Mouse (Mus musculus) midbrain, embryonic 16.5 days (tissue): ENCODE measurements around the gene Emx1. TPM values are rescaled to one million over a fixed set of nuclear protein-coding genes. Genes with fewer than 3 reads are reported as not detected.

Experiments
- ATAC-seq: fragments of 200-750 bp; cut with Nextera tagmentation; 2 replicates; pipeline ENCODE4 v1.8.0; 2017; ENCODE audit warnings: moderate TSS enrichment
- H3K27ac ChIP-seq: fragments of 300-500 bp; sonication (generic); 2 replicates; pipeline ENCODE4 v1.5.1; 2014; ENCODE audit warnings: mild to moderate bottlenecking, low read length, mixed read lengths
- H3K27me3 ChIP-seq: fragments of 300-500 bp; sonication (generic); 2 replicates; pipeline ENCODE4 v1.6.1; 2014; ENCODE audit warnings: low read depth, low read length, mixed read lengths; ENCODE audit not compliant: control insufficient read depth, insufficient read depth
- H3K36me3 ChIP-seq: fragments of 300-500 bp; sonication (generic); 2 replicates; pipeline ENCODE4 v1.6.1; 2014; ENCODE audit warnings: mild to moderate bottlenecking, low read length, moderate library complexity, mixed read lengths; ENCODE audit not compliant: control insufficient read depth, insufficient read depth
- H3K4me1 ChIP-seq: fragments of 300-500 bp; sonication (generic); 2 replicates; pipeline ENCODE4 v1.6.1; 2014; ENCODE audit warnings: mild to moderate bottlenecking, low read length, mixed read lengths; ENCODE audit not compliant: control insufficient read depth, insufficient read depth
- H3K4me2 ChIP-seq: fragments of 300-500 bp; sonication (generic); 2 replicates; pipeline ENCODE4 v1.6.1; 2014; ENCODE audit warnings: mild to moderate bottlenecking, low read length, mixed read lengths
- H3K4me3 ChIP-seq: fragments of 300-500 bp; sonication (generic); 2 replicates; pipeline ENCODE4 v1.5.1; 2014; ENCODE audit warnings: low read depth, mild to moderate bottlenecking, low read length, moderate library complexity, mixed read lengths
- H3K9ac ChIP-seq: fragments of 300-500 bp; sonication (generic); 2 replicates; pipeline ENCODE4 v1.6.1; 2014; ENCODE audit warnings: low read depth, low read length, mixed read lengths
- H3K9me3 ChIP-seq: fragments of 300-500 bp; sonication (generic); replicated peaks from 2 replicates; pipeline ENCODE4 v1.6.1; 2014; ENCODE audit warnings: mild to moderate bottlenecking, low read length, mixed read lengths; ENCODE audit not compliant: control insufficient read depth, poor library complexity, severe bottlenecking
- WGBS: fragments of 180-500 bp; shearing (Covaris S2); extraction: QIAGEN DNeasy Blood & Tissue Kit; methylation state at CpG from one replicate; pipeline ENCODE4 v1.1.7; 2014; 5-methylcytosine and 5-hydroxymethylcytosine counted together
- polyA plus RNA-seq: library from polyadenylated mRNA; unstranded; fragments of >200 nt; fragmentation: Nextera tagmentation; extraction: Ambion mirVana; gene quantifications from 2 replicates; pipeline ENCODE4 v1.2.1, GENCODE M21; 2015

Gene Emx1
- polyA plus RNA-seq, 1 experiment from 2014 or later, result 1.2 TPM

DNA sequence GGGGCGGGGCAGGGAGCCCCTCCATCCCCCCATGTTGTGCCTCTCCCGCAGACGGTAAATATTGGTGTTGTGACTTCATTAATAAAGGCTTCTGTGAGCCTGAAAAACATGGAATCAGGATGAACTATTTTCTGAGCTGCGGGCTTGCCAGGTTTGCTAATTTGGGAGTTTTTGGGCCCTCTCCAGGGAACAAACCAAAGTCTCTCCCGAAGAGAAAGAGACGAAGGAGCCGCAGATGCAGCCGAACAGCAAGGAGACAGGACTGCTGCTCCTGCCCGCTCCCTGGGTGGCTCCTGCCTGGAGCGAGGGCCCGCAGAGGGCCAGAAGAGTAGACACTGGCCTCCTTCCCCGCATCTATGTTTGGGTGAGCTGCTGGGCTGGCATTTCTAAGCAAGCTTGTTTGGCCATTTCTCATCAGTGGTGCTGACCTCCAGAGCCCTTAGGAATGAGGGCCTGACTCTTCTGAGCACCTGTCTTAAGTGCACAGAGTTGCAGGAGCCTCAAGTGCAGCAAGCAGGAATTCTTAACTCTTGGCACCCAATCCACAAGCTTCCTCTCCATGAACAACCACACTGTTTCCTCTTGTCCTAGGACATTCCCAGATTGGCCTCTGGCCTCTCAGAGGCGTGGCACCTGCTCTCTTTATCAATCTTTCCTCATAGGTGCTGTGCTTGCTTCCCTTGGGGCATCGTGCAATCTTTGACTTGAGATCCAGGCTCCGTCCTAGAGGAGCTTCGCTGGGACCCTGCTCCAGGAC lies 19.1 kb downstream of the Emx1 start:
- Histone ChIP-seq H3K9ac (no peak overlapping the region), H3K27ac (no peak overlapping the region), H3K4me3 (no peak overlapping the region), H3K36me3 (no peaks in the 10 kb centered on the region), H3K9me3 (no peaks in the 10 kb centered on the region), H3K27me3 (peaks cover 3% of the 10 kb centered on the region; the same call in 1 of the 2 replicates), H3K4me2 (no peak overlapping the region), H3K4me1 (no peaks in the 10 kb centered on the region)
- WGBS, result 35% methylated on average over 16 of the region's 16 CpGs
- no peak for ATAC-seq

- Histone ChIP-seq H3K4me1 (no peaks in the 10 kb centered on the region), H3K27ac (no peak overlapping the region), H3K9me3 (no peaks in the 10 kb centered on the region), H3K4me2 (no peak overlapping the region), H3K9ac (no peak overlapping the region), H3K27me3 (peaks cover 3% of the 10 kb centered on the region; the same call in 1 of the 2 replicates), H3K4me3 (no peak overlapping the region), H3K36me3 (no peaks in the 10 kb centered on the region)
- no peak for ATAC-seq
- 50% methylated on average over 15 of the region's 15 CpGs for WGBS
Observed at GRCm38 (mm10) chr6:85206939-85207285, 19.7 kb downstream of the Emx1 start.

DNA sequence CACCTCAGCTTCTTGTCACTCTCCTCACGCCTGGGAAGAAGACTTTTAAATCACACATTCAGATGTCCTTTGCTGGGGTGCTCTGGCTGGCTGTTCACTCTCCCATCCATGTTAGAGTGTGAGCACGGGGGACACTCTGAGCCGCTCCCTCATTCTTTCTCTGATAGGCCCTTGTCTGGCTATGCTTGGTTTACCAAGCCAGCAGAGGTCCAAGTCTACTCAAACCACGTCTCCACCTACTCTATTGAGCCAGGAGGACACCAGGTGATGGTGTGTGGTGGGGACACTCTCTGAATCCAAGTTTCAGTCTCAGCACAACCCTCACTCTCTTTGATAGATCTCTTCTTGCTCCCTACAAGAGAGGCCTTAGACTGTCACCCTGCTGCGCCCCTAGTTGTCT lies 20.1 kb downstream of the Emx1 start:
- no peaks in the 10 kb centered on the region for H3K4me1 ChIP-seq
- H3K27me3 ChIP-seq, result peaks cover 3% of the 10 kb centered on the region; the same call in 1 of the 2 replicates
- H3K9me3 ChIP-seq, result no peaks in the 10 kb centered on the region
- WGBS, result 69% methylated on average over 5 of the region's 5 CpGs
- H3K9ac ChIP-seq, result no peak overlapping the region
- no peak overlapping the region for H3K4me3 ChIP-seq
- H3K4me2 ChIP-seq, result no peak overlapping the region
- H3K36me3 ChIP-seq, result no peaks in the 10 kb centered on the region
- ATAC-seq, result no peak
- H3K27ac ChIP-seq, result no peak overlapping the region

DNA sequence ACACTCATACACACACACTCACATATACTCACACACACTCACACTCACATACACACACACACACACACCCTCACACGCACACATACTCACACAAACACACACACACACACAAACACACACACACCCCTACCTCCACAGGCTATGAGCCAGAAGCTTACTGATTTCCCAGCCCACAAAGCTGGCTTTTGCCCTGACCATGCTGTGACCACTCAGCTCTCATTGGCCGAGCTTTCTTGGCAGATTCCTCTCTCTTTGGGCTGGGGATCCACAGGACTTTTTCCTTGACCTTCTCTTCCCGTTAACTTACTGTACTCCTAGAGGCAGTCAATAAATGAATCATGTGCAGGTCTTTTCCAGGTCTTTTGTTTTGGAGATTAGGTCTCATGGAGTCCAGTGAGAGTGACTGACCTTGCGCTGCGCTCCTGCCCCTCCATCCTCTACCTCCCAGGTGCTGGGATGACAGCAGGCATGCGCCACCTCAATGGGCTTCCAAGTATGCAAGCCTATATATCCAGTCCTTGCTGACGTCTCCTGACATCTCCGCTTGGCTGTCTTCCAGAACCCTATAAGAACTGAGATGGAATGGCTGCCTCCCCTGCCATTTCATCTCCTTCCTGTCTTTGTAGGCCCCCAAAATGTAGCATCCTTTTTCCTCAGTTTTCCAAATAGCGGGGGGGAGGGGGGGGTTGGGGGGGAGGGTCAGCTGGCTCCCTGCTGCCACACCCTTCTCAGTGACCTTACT lies 22.2 kb downstream of the Emx1 start:
- no peaks in the 10 kb centered on the region for H3K4me1 ChIP-seq
- peaks cover 3% of the 10 kb centered on the region; the same call in 1 of the 2 replicates for H3K27me3 ChIP-seq
- H3K4me3 ChIP-seq, result no peak overlapping the region
- no peak overlapping the region for H3K4me2 ChIP-seq
- no peak for ATAC-seq
- WGBS, result 83% methylated on average over 9 of the region's 9 CpGs
- no peak overlapping the region for H3K27ac ChIP-seq
- no peaks in the 10 kb centered on the region for H3K36me3 ChIP-seq
- no peaks in the 10 kb centered on the region for H3K9me3 ChIP-seq
- no peak overlapping the region for H3K9ac ChIP-seq

DNA sequence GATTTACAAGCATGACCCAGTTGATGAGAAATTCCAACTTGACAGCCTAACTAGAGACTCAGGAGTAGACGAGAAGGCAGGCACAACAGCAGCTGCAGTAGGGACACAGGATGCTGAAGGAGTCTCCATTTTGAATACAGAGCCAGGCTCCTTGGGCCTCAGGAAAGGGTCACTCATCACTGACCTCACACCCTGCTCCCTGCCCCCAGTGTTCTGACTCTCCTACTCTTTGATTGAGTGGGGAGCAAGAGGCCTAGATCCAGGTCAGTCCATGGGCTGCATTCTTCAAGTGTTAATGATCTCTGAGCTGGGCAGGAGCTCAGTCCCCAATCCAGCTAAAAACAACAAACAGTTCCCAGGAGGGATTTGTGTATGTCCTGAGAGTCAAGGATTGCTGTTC lies 23.4 kb downstream of the Emx1 start:
- no peaks in the 10 kb centered on the region for H3K4me1 ChIP-seq
- ATAC-seq, result no peak
- H3K36me3 ChIP-seq, result no peaks in the 10 kb centered on the region
- H3K27me3 ChIP-seq, result peaks cover 3% of the 10 kb centered on the region; the same call in 1 of the 2 replicates
- WGBS, result 50% methylated on average over 1 of the region's 1 CpGs
- H3K4me3 ChIP-seq, result no peak overlapping the region
- no peaks in the 10 kb centered on the region for H3K9me3 ChIP-seq
- no peak overlapping the region for H3K9ac ChIP-seq
- H3K4me2 ChIP-seq, result no peak overlapping the region
- H3K27ac ChIP-seq, result no peak overlapping the region

- ATAC-seq, result no peak
- H3K4me2 ChIP-seq, result no peak overlapping the region
- H3K4me3 ChIP-seq, result no peak overlapping the region
- no peaks in the 10 kb centered on the region for H3K36me3 ChIP-seq
- H3K4me1 ChIP-seq, result no peaks in the 10 kb centered on the region
- 61% methylated on average over 4 of the region's 4 CpGs for WGBS
- no peak overlapping the region for H3K27ac ChIP-seq
- H3K9ac ChIP-seq, result no peak overlapping the region
- no peaks in the 10 kb centered on the region for H3K27me3 ChIP-seq
- H3K9me3 ChIP-seq, result no peaks in the 10 kb centered on the region
Observed at GRCm38 (mm10) chr6:85218251-85218650, 31.0 kb downstream of the Emx1 start.

DNA sequence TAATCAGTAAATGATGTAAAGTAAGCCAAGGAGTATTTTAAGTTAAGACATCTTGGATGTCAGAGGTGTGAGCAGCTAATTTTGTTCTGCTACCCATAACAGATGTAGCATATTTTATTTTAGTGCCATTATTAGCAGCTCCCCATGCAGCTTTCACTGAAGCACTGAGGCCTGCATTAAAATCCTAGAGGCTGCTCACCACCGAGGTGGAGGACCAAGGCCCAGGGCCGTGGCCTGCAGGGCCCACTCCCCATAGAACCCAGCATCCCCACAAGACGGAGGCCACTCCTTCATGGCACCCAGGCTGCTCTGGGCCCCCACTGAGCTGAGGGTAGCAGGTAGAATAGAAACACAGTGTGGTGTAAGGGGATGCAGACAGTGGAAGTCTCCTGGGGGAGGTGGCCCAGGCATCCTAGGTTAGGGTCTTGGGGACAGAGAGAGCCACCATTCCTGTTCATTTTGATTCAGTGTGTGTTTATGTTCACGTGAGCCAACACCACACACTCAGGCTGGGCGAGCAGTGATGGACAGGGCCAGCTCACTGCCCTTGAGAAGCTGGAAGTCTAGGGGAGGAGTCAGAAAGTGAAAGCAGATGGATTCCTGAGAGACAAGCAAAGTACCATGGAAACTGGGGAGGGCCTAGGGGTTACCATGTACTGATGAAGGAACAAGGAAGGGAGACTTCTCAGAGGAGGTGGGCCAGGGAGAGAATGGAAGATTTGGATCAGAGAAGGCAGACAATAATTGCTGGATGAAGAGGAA lies 31.6 kb downstream of the Emx1 start:
- no peak overlapping the region for H3K4me2 ChIP-seq
- H3K9ac ChIP-seq, result 0 out of 2 replicates have a peak overlapping the region, but pooled peaks have one; percentile 31
- no peaks in the 10 kb centered on the region for H3K27me3 ChIP-seq
- no peaks in the 10 kb centered on the region for H3K4me1 ChIP-seq
- no peak for ATAC-seq
- no peaks in the 10 kb centered on the region for H3K9me3 ChIP-seq
- WGBS, result 28% methylated on average over 5 of the region's 5 CpGs
- H3K4me3 ChIP-seq, result no peak overlapping the region
- H3K27ac ChIP-seq, result peak overlapping the region; percentile 12; the same call in 1 of the 2 replicates
- H3K36me3 ChIP-seq, result no peaks in the 10 kb centered on the region

DNA sequence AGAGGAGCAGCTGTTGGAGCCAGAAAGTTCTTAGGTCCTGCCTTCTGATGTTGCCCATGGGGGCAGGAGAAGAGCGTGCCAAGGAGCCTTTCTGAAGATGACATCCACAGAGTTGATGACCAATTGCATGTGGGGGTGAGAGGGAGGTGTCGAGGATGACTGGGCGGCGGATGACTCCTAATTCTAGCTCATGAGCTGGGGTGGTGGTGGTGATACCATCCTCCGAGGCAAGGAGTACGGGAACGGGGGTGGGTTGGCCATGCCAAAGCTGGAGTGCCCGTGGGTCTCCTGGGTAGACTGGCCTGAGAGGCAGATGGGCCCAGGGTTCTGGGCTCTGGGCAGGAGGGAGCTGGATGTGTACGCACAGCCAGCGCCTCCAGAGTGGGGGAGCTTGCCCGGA lies 32.5 kb downstream of the Emx1 start:
- no peaks in the 10 kb centered on the region for H3K9me3 ChIP-seq
- H3K4me2 ChIP-seq, result no peak overlapping the region
- no peaks in the 10 kb centered on the region for H3K36me3 ChIP-seq
- H3K4me3 ChIP-seq, result no peak overlapping the region
- H3K9ac ChIP-seq, result no peak overlapping the region
- no peaks in the 10 kb centered on the region for H3K4me1 ChIP-seq
- ATAC-seq, result no peak
- 95% methylated on average over 11 of the region's 11 CpGs for WGBS
- H3K27me3 ChIP-seq, result no peaks in the 10 kb centered on the region
- no peak overlapping the region for H3K27ac ChIP-seq
